Mouse (Mus musculus): ENCODE measurements around the gene Cabp1. TPM values are rescaled to one million over a fixed set of nuclear protein-coding genes. Genes with fewer than 3 reads are reported as not detected.
A peak's percentile ranks its signal among the peaks of the same experiment; 100 is the strongest.

Gene Cabp1
- polyA plus RNA-seq, 1 experiment, result 1.0 TPM

GRCm38 (mm10) chr5:115234519-115234918, 40.3 kb upstream of the Cabp1 start:
- no peak for TF ChIP-seq POLR2A (IDR thresholded peaks at IDR 0.05; ENCODE audit: low read depth, low read length)
- no peak for TF ChIP-seq CTCF (IDR thresholded peaks at IDR 0.05; ENCODE audit: extremely low read depth, insufficient read length, insufficient replicate concordance, low read depth, low read length)
- WGBS, result 84% methylated on average over 6 of the region's 6 CpGs
- Histone ChIP-seq H3K27ac (ENCODE audit: insufficient read depth, low read depth, low read length) (no peak overlapping the region), H3K4me3 (ENCODE audit: low read depth, low read length) (no peak overlapping the region), H3K36me3 (ENCODE audit: control insufficient read depth, insufficient read depth, low read length) (no peaks in the 10 kb centered on the region), H3K4me1 (ENCODE audit: control insufficient read depth, insufficient read depth, insufficient read length, low read length) (0 out of 2 replicates have a peak, but pooled peaks cover 2% of the 10 kb centered on the region), H3K27me3 (ENCODE audit: control insufficient read depth, insufficient read depth, low read length) (no peaks in the 10 kb centered on the region)

DNA sequence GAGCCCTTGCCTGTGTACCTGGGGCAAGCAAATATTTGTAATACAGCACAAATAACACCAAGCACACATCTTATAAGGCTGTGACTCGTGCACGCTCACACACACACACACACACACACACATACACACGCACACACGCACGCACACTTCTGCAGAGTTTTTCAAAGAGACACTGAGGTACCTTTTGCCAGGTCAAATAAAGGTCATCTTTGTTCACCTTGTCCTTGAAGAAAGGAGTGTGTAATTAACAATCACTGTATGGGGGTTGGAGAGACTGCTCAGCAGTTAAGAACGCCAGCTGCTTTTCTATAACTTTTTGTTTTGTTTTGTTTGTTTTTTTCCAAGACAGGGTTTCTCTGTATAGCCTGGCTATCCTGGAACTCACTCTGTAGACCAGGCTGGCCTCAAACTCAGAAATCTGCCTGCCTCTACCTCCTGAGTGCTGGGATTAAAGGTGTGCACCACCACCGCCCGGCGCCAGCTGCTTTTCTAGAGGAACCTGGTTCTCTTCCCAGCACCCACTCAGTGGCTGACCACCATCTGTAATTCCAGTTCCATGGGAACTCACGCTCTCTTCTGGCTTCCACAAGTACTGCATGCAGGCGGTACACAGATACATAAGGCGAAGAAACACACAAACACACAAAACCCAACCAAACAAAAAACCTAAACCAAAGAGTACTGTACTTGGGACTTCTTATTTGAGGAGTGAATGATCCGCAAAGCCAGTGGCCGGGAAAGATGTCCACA, 39.0 kb upstream of the Cabp1 start:
- Histone ChIP-seq H3K4me1 (ENCODE audit: control insufficient read depth, insufficient read depth, insufficient read length, low read length) (0 out of 2 replicates have a peak, but pooled peaks cover 2% of the 10 kb centered on the region), H3K27me3 (ENCODE audit: control insufficient read depth, insufficient read depth, low read length) (no peaks in the 10 kb centered on the region), H3K4me3 (ENCODE audit: low read depth, low read length) (no peak overlapping the region), H3K36me3 (ENCODE audit: control insufficient read depth, insufficient read depth, low read length) (no peaks in the 10 kb centered on the region), H3K27ac (ENCODE audit: insufficient read depth, low read depth, low read length) (no peak overlapping the region)
- TF ChIP-seq CTCF (IDR thresholded peaks at IDR 0.05; ENCODE audit: extremely low read depth, insufficient read length, insufficient replicate concordance, low read depth, low read length) (no peak), POLR2A (IDR thresholded peaks at IDR 0.05; ENCODE audit: low read depth, low read length) (no peak)
- WGBS, result 86% methylated on average over 14 of the region's 14 CpGs

DNA sequence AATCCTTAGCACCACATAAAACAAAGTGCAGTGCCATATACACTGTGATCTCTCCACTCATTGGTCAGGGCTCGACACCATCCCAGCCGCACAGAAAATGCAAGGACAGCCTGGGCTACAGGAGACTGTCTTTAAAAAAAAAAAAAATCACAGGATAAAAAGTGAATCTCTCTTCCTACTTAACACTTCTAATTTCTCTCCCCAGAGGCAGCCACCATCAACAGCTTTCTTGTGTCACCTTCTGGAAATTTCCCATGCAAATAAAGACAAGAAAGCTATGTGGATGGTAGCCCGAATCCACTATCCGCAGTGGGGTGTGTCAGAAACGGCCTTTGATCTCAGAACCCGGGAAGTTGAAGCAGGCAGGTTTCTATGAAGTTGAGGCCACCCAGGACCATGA, 38.3 kb upstream of the Cabp1 start:
- no peak for TF ChIP-seq POLR2A (IDR thresholded peaks at IDR 0.05; ENCODE audit: low read depth, low read length)
- no peak for TF ChIP-seq CTCF (IDR thresholded peaks at IDR 0.05; ENCODE audit: extremely low read depth, insufficient read length, insufficient replicate concordance, low read depth, low read length)
- Histone ChIP-seq H3K36me3 (ENCODE audit: control insufficient read depth, insufficient read depth, low read length) (no peaks in the 10 kb centered on the region), H3K4me3 (ENCODE audit: low read depth, low read length) (no peak overlapping the region), H3K27me3 (ENCODE audit: control insufficient read depth, insufficient read depth, low read length) (no peaks in the 10 kb centered on the region), H3K4me1 (ENCODE audit: control insufficient read depth, insufficient read depth, insufficient read length, low read length) (0 out of 2 replicates have a peak, but pooled peaks cover 2% of the 10 kb centered on the region), H3K27ac (ENCODE audit: insufficient read depth, low read depth, low read length) (no peak overlapping the region)
- WGBS, result 38% methylated on average over 6 of the region's 6 CpGs

DNA sequence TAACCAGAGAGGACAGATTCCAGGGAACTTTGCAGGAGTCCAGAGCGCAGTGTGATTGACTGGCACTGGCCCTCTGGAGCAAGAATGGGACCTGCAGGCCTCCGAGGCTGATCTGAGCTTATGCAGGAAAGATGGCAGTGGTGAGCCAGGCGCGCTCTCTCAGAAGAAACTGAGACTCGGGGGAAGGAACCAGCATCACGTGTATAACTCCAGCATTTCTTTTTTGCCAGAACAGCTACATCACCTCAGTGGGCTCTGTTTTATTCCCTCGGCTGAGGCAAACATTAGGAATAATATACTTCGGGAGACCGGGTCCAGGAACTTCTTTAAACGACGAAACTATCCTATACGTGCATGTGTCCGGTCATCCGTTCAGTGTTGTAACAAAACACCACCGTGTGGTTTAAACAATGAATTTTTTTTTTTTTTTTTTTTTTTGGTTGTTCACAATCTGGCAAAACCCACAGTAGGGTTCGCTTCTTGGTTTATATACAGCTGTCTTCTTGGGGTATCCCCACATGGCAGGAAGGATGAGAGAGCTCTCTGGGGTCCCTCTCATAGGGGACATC, 37.5 kb upstream of the Cabp1 start:
- 61% methylated on average over 16 of the region's 16 CpGs for WGBS
- Histone ChIP-seq H3K4me3 (ENCODE audit: low read depth, low read length) (no peak overlapping the region), H3K27me3 (ENCODE audit: control insufficient read depth, insufficient read depth, low read length) (no peaks in the 10 kb centered on the region), H3K4me1 (ENCODE audit: control insufficient read depth, insufficient read depth, insufficient read length, low read length) (0 out of 2 replicates have a peak, but pooled peaks cover 2% of the 10 kb centered on the region), H3K27ac (ENCODE audit: insufficient read depth, low read depth, low read length) (no peak overlapping the region), H3K36me3 (ENCODE audit: control insufficient read depth, insufficient read depth, low read length) (no peaks in the 10 kb centered on the region)
- TF ChIP-seq CTCF (IDR thresholded peaks at IDR 0.05; ENCODE audit: extremely low read depth, insufficient read length, insufficient replicate concordance, low read depth, low read length) (no peak), POLR2A (IDR thresholded peaks at IDR 0.05; ENCODE audit: low read depth, low read length) (no peak)

DNA sequence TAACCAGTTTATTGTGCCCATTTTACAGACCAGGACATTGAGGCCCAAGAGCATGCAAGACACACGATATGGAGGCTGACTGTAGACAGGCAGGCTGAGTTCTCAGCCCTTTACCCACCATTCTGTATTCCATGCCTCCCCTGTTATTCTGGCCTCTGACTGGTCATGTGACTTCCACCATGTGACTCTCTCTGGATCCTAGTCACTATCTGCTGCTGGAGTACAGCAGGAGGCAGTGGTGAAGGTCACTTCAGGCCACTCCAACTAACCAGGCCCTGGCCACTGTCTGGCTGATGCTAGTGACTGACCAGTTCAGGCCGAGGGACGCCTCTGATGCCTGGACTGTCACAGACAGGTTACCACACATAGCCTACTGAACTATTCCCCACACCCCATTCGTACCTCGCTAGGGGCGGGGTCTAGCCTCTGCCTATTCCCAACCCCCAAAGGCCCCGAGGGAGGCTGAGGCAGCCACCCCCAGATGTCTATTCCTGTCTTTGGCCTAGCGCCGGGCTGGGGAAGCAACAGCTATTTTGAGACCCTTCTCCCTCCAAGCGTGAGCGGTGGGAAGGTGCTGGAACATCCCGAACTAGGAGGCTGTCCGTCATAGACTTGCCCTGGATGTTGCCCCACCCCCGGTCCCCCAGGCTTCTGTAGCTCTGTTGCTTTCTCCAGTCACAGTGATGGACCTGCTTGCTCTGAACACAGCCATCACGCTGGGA, 36.8 kb upstream of the Cabp1 start:
- TF ChIP-seq POLR2A (IDR thresholded peaks at IDR 0.05; ENCODE audit: low read depth, low read length), result no peak
- no peak for TF ChIP-seq CTCF (IDR thresholded peaks at IDR 0.05; ENCODE audit: extremely low read depth, insufficient read length, insufficient replicate concordance, low read depth, low read length)
- Histone ChIP-seq H3K27me3 (ENCODE audit: control insufficient read depth, insufficient read depth, low read length) (no peaks in the 10 kb centered on the region), H3K27ac (ENCODE audit: insufficient read depth, low read depth, low read length) (no peak overlapping the region), H3K36me3 (ENCODE audit: control insufficient read depth, insufficient read depth, low read length) (no peaks in the 10 kb centered on the region), H3K4me3 (ENCODE audit: low read depth, low read length) (no peak overlapping the region), H3K4me1 (ENCODE audit: control insufficient read depth, insufficient read depth, insufficient read length, low read length) (0 out of 2 replicates have a peak, but pooled peaks cover 2% of the 10 kb centered on the region)
- WGBS, result 78% methylated on average over 15 of the region's 15 CpGs

DNA sequence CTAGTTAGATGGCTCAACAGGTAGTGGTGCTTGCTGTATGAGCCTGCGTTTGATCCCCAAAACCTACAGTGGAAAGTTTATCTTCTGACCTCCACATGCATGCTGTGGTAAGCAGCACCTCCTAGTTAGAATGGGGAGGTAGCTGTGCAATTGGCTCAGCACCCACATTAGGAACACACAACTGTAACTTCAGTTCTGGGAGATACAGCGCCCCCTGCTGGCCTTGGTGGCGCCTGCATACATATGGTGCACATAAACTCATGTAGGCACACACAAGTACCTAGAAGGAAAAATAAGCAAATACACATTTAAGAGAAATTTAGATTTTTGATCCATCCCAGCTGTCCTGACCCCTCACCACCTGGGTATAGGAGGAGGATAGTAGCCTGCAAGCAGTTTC, 28.3 kb upstream of the Cabp1 start:
- Histone ChIP-seq H3K27me3 (ENCODE audit: control insufficient read depth, insufficient read depth, low read length) (peaks cover 5% of the 10 kb centered on the region; the same call in 1 of the 2 replicates), H3K4me1 (ENCODE audit: control insufficient read depth, insufficient read depth, insufficient read length, low read length) (no peaks in the 10 kb centered on the region), H3K36me3 (ENCODE audit: control insufficient read depth, insufficient read depth, low read length) (no peaks in the 10 kb centered on the region), H3K4me3 (ENCODE audit: low read depth, low read length) (no peak overlapping the region), H3K27ac (ENCODE audit: insufficient read depth, low read depth, low read length) (no peak overlapping the region)
- TF ChIP-seq CTCF (IDR thresholded peaks at IDR 0.05; ENCODE audit: extremely low read depth, insufficient read length, insufficient replicate concordance, low read depth, low read length), result peak; percentile 18; the same call in 1 of the 2 replicates
- TF ChIP-seq POLR2A (IDR thresholded peaks at IDR 0.05; ENCODE audit: low read depth, low read length), result no peak
- 70% methylated on average over 3 of the region's 3 CpGs for WGBS

All from small intestine, adult 2 months (tissue).